Comparison of ENCODE assay signal across 10 mouse cellular contexts in the genomic region with DNA sequence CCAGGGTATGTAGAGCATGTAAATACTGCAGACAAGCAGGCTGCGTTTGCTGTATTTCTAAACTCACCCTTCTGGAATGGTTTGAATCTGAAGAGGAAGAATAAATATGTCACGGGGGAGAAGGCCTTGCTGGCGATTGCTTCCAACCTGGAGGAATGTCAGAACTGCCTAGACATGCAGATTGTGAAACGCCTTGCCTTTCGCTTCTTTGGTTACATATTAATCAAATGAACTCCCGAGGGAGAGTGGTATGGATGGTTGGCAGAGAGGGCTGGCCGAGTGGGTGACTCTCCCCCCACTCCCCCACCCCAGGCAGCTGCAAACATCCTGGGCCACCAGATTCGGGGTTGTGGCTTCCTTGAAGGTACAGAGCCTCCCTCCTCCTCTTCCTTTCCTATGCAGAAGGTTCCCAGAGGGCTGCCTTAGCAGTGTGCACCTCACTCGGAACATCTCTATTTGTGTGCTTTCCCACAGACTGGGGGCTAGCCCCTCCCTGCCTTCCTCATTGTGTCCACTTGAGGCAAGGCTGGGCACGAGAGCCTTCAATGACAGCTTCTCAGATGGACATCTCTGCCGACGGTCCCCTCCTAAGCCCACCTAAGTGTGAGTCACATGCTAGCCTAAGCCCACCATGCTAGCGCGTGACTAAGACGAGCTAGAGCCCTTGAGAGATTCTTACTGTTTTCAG.
DNase-seq lines count a peak whose midpoint lies in the region; TF ChIP-seq lines count a peak whose summit lies in the region.
"Had no signal": no experiment of that assay in that cellular context is flagged by ENCODE, and none has a peak within 500 bp of the region (broad histone marks: within the 10 kb centered on the region; RNA-seq: fewer than 3 reads in every experiment).

No protein-coding gene starts in this region.

- no peak for TF ChIP-seq POLR2A in lung, adult 2 months (IDR thresholded peaks at IDR 0.05; ENCODE audit: borderline replicate concordance, extremely low read depth, low read depth, low read length)

- DNase-seq in thymus, postnatal 25 days: peak; percentile 26
- no peak for DNase-seq in thymus, postnatal 0 days (ENCODE audit: low spot score)
- peak; percentile 62 for DNase-seq in kidney, adult 9 months
- DNase-seq in lung, adult 2 months: peak; percentile 40
- no peak for DNase-seq in ovary, postnatal 10 days (ENCODE audit: low spot score)
- DNase-seq in retina, embryonic 14.5 days (ENCODE audit: low spot score): no peak
- DNase-seq in heart, postnatal 25 days (ENCODE audit: low spot score): no peak
- DNase-seq in layer of hippocampus, adult 9-10 months (ENCODE audit: low spot score): no peak
- DNase-seq: heart, postnatal 14 days had no signal

- no peak for TF ChIP-seq CTCF in lung, adult 2 months (IDR thresholded peaks at IDR 0.05; ENCODE audit: insufficient read depth, low read length)

- intact Hi-C loops in heart, postnatal 25 days (cut with DNase I): no loop called here

- H3K4me3 ChIP-seq in lung, adult 2 months (replicated peaks; ENCODE audit: extremely low read depth, low read depth, low read length): no peak overlapping the region
- H3K4me3 ChIP-seq: erythroblast, embryonic 14.5 days had no signal

- 45% methylated on average over 15 of the region's 15 CpGs for WGBS in lung, adult 2 months

- no peaks in the 10 kb centered on the region for H3K4me1 ChIP-seq in lung, adult 2 months (ENCODE audit: control insufficient read depth, insufficient read depth, low read length)

Comparison
In these comparisons a context has a peak if more than half of its experiments do, and no peak if none do; other contexts are left out.
1. DNase-seq: peak in thymus, postnatal 25 days (single experiment), kidney, adult 9 months (single experiment) and lung, adult 2 months (single experiment); none in thymus, postnatal 0 days (single experiment), ovary, postnatal 10 days (single experiment), retina, embryonic 14.5 days (single experiment), heart, postnatal 25 days (single experiment) and layer of hippocampus, adult 9-10 months (single experiment).